Mouse (Mus musculus) limb, embryonic 12.5 days (tissue): ENCODE data around the gene Dnah8. TPM values are rescaled to one million over a fixed set of nuclear protein-coding genes. Genes with fewer than 3 reads are reported as not detected.

Source experiments
- ATAC-seq: fragments of 200-750 bp; cut with Nextera tagmentation; 2 replicates; pipeline ENCODE4 v1.8.0; 2017; ENCODE audit warnings: low read depth, moderate TSS enrichment; ENCODE audit not compliant: insufficient number of reproducible peaks, insufficient read depth, low FRiP score, low TSS enrichment
- H3K27ac ChIP-seq: fragments of 300-500 bp; sonication (generic); 2 replicates; pipeline ENCODE4 v1.5.1; 2016; ENCODE audit warnings: mild to moderate bottlenecking, moderate library complexity
- H3K27me3 ChIP-seq: fragments of 300-500 bp; sonication (generic); 2 replicates; pipeline ENCODE4 v1.6.1; 2016; ENCODE audit warnings: mild to moderate bottlenecking, moderate library complexity
- H3K36me3 ChIP-seq: fragments of 300-500 bp; sonication (generic); 2 replicates; pipeline ENCODE4 v1.6.1; 2016; ENCODE audit warnings: mild to moderate bottlenecking, moderate library complexity
- H3K4me1 ChIP-seq: fragments of 300-500 bp; sonication (generic); replicated peaks from 2 replicates; pipeline ENCODE4 v1.6.1; 2016
- H3K4me2 ChIP-seq: fragments of 300-500 bp; sonication (generic); 2 replicates; pipeline ENCODE4 v1.6.1; 2016; ENCODE audit warnings: mild to moderate bottlenecking, moderate library complexity
- H3K4me3 ChIP-seq: fragments of 300-500 bp; sonication (generic); replicated peaks from 2 replicates; pipeline ENCODE4 v1.5.1; 2016; ENCODE audit warnings: mild to moderate bottlenecking
- H3K9ac ChIP-seq: fragments of 300-500 bp; sonication (generic); replicated peaks from 2 replicates; pipeline ENCODE4 v1.6.1; 2016; ENCODE audit warnings: mild to moderate bottlenecking, moderate library complexity
- H3K9me3 ChIP-seq: fragments of 300-500 bp; sonication (generic); 2 replicates; pipeline ENCODE4 v1.6.1; 2016; ENCODE audit warnings: mild to moderate bottlenecking, moderate library complexity
- whole genome bisulfite sequencing: fragments of 180-500 bp; shearing (Covaris S2); methylation state at CpG from one replicate; pipeline ENCODE4 v1.1.7; 2016; 5-methylcytosine and 5-hydroxymethylcytosine counted together
- polyA plus RNA-seq: library from polyadenylated mRNA; unstranded; fragments of >200 nt; fragmentation: Nextera tagmentation; extraction: Ambion mirVana; gene quantifications from 2 replicates; pipeline ENCODE4 v1.2.1, GENCODE M21; 2016

Gene Dnah8
- polyA plus RNA-seq, 1 experiment from 2014 or later, result 1.6 TPM

DNA sequence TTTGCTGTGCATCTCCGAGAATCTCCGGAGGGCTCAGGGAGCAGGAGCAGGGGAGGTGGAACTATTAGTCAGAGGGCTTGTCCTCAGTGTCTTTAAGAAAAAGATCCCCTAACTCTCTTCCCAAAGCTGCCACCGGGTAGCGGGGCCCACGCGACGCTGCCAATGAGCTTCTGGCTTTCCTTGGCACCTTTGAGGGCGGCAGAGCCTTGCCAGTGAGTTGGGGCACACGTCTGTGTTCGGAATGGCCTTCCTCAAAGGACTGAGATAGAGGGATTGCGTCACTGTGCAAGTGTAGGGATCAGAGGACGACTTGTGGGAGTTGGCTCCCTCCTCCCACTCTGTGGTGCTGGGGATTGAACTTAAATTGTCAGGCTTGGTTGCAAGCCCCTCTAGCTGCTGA is 125.2 kb downstream of the Dnah8 start:
- Histone ChIP-seq H3K4me2 (no peak overlapping the region), H3K9me3 (no peaks in the 10 kb centered on the region), H3K4me3 (no peak overlapping the region), H3K27me3 (no peaks in the 10 kb centered on the region; the same call in 1 of the 2 replicates), H3K27ac (no peak overlapping the region), H3K9ac (no peak overlapping the region), H3K4me1 (no peaks in the 10 kb centered on the region), H3K36me3 (no peaks in the 10 kb centered on the region)
- 88% methylated on average over 12 of the region's 12 CpGs for WGBS
- no peak for ATAC-seq

DNA sequence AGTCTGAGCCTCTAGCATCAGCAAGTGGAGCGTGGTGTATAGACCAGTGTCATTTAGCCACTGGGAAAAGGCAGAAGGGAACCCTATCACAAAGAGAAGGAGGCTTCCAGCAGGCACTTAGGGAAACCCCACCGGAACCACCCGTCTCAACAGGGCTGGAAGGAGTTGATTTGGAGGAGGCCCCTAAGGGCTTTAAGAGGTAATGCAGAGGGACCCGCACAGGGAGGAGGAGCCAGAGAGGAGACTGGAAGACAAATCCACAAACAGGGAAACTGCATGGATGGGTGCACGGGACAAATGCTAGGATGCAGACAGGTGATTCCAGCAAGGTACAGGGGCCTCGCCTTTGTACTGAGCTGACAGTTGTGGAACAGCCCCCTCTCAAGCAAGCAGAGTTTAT is 126.1 kb downstream of the Dnah8 start:
- Histone ChIP-seq H3K4me1 (no peaks in the 10 kb centered on the region), H3K4me3 (no peak overlapping the region)
- ATAC-seq, result no peak

DNA sequence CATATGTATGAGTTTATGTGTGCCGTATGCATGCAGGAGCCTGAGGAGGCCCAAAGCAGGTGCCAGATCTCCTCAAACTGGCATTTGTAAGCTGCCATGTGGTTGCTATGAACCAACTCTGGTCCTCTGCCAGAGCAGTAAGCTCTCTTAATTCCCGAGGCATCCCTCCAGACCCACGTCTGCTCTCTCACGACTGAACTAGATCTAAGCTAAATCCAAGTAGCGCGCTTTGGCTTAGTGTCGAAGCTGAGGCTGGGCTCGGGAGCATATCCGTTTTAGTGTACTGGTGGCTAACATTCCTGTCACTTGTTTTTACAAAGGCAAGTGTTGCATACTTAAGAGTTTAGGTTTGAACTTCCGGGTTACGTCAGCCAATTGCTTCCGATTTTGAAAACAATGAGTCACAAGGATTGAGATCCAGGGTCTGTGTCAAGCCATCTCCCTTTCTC is 128.2 kb downstream of the Dnah8 start:
- no peak overlapping the region for H3K4me3 ChIP-seq
- H3K9ac ChIP-seq, result no peak overlapping the region
- 82% methylated on average over 12 of the region's 12 CpGs for WGBS
- H3K4me1 ChIP-seq, result no peaks in the 10 kb centered on the region
- no peak for ATAC-seq
- H3K9me3 ChIP-seq, result 0 out of 2 replicates have a peak, but pooled peaks cover 2% of the 10 kb centered on the region
- no peak overlapping the region for H3K27ac ChIP-seq
- no peaks in the 10 kb centered on the region for H3K36me3 ChIP-seq
- H3K4me2 ChIP-seq, result no peak overlapping the region
- H3K27me3 ChIP-seq, result no peaks in the 10 kb centered on the region

More for the DNA sequence above, 126.1 kb downstream of the Dnah8 start:
- Histone ChIP-seq H3K9me3 (no peaks in the 10 kb centered on the region), H3K9ac (no peak overlapping the region), H3K36me3 (no peaks in the 10 kb centered on the region), H3K27ac (no peak overlapping the region), H3K27me3 (no peaks in the 10 kb centered on the region; the same call in 1 of the 2 replicates), H3K4me2 (no peak overlapping the region)
- 58% methylated on average over 6 of the region's 6 CpGs for WGBS

DNA sequence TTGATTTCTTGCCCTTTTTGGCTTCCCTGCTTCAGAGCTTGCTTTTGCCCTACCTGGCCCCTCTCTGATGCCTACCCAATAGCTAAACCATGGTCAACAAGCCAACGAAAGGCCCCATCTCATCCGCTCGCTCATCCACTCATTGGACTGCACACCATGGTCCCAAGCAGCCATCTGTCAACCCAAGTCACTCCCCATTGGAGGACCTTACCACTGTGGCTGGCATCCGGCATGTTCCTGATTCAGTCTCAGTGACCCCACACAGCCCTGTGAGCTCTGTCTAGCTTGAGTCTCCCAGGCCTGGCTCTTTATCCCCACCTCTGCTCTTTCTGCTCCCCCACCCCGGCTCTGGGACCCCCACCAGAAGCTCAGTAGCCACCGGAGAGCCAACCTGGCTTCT is 129.0 kb downstream of the Dnah8 start:
- Histone ChIP-seq H3K27me3 (no peaks in the 10 kb centered on the region), H3K9ac (no peak overlapping the region), H3K36me3 (no peaks in the 10 kb centered on the region), H3K4me1 (no peaks in the 10 kb centered on the region), H3K9me3 (0 out of 2 replicates have a peak, but pooled peaks cover 2% of the 10 kb centered on the region), H3K27ac (no peak overlapping the region), H3K4me2 (no peak overlapping the region), H3K4me3 (no peak overlapping the region)
- 90% methylated on average over 6 of the region's 6 CpGs for WGBS
- ATAC-seq, result no peak

DNA sequence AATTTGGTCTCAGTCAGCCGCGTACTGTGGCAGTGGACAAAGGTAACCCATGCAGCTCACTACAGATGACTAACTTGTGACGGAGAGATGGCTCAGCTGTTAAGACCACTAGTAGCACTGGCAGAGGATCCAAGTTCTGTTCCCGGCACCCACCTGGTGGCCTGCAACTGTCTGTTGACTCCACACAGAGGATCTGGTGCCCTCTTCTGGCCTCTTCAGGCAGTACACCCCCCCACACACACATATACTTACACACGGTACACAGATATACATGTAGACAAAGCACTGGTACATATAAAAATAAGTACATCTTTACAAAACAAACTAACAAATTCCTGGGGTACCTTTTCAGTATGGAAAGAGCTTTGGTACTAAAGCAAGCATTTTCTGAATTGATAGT is 132.6 kb downstream of the Dnah8 start:
- Histone ChIP-seq H3K27ac (no peak overlapping the region), H3K4me1 (no peaks in the 10 kb centered on the region), H3K36me3 (no peaks in the 10 kb centered on the region), H3K9me3 (peaks cover 7% of the 10 kb centered on the region), H3K4me2 (no peak overlapping the region), H3K27me3 (no peaks in the 10 kb centered on the region), H3K9ac (no peak overlapping the region), H3K4me3 (no peak overlapping the region)
- ATAC-seq, result no peak
- 97% methylated on average over 5 of the region's 5 CpGs for WGBS

DNA sequence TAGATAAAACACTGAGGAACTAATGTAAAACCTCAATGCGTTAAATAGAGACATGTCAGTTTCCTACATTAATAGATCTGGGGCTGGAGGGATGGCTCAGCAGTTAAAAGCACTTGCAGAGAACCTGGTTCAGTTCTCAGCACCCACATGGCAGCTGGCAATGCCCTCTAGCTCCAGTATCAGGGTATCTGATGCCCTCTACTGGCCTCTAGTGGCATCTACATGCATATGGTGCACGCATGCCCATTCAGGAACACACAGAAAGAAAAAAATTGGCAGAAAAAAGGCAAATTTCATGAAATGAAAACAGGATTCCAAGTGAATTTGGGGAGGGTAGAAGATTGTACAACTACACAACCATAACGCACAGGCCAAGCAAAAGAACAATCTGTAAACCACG is 136.2 kb downstream of the Dnah8 start:
- no peak overlapping the region for H3K4me3 ChIP-seq
- H3K4me2 ChIP-seq, result no peak overlapping the region
- 92% methylated on average over 4 of the region's 4 CpGs for WGBS
- ATAC-seq, result no peak
- H3K36me3 ChIP-seq, result no peaks in the 10 kb centered on the region
- H3K27ac ChIP-seq, result no peak overlapping the region
- no peaks in the 10 kb centered on the region for H3K4me1 ChIP-seq
- no peaks in the 10 kb centered on the region for H3K27me3 ChIP-seq
- peaks cover 7% of the 10 kb centered on the region for H3K9me3 ChIP-seq
- no peak overlapping the region for H3K9ac ChIP-seq

DNA sequence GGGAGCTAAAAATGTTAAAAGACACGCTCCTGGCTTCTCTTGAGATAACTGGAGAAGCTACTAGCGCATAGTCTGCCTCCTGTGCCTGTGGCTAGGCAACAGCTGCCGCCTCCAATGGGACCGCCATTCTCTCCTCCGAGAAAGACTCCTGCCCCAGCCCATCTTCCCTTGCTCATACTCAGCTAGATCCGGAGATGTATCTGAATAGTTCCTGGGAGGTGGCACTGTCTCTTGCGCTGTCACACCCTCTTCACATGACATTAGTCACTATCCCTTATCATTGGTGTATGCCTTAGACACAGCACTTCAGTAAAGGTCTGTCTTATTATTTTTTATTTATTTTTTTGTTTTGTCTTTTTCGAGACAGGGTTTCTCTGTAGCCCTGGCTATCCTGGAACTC is 140.1 kb downstream of the Dnah8 start:
- H3K27me3 ChIP-seq, result no peaks in the 10 kb centered on the region
- no peaks in the 10 kb centered on the region for H3K36me3 ChIP-seq
- peaks cover 5% of the 10 kb centered on the region for H3K9me3 ChIP-seq
- H3K9ac ChIP-seq, result no peak overlapping the region
- no peak for ATAC-seq
- no peak overlapping the region for H3K4me3 ChIP-seq
- H3K4me1 ChIP-seq, result no peaks in the 10 kb centered on the region
- H3K27ac ChIP-seq, result no peak overlapping the region
- no peak overlapping the region for H3K4me2 ChIP-seq
- 92% methylated on average over 8 of the region's 8 CpGs for WGBS

DNA sequence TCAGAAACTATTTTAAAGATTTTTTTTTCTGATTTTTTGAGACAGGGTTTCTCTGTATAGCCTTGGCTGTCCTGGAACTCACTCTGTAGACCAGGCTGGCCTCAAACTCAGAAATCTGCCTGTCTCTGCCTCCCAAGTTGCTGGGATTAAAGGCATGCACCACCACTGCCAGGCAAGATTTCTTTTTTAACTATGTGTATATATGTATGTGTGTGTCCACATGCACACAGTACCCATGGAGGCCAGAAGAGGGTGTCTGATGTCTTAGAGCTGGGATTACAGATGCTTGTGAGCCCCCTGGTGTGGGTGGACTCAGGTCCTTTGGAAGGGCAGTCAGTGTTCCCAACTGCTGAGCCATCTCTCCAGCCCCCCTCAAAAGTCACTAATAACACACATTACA is 150.3 kb downstream of the Dnah8 start:
- Histone ChIP-seq H3K9ac (no peak overlapping the region), H3K4me1 (peaks cover 11% of the 10 kb centered on the region), H3K4me2 (no peak overlapping the region), H3K4me3 (no peak overlapping the region), H3K9me3 (no peaks in the 10 kb centered on the region; the same call in 1 of the 2 replicates), H3K27ac (no peak overlapping the region), H3K27me3 (no peaks in the 10 kb centered on the region), H3K36me3 (no peaks in the 10 kb centered on the region)
- ATAC-seq, result no peak

DNA sequence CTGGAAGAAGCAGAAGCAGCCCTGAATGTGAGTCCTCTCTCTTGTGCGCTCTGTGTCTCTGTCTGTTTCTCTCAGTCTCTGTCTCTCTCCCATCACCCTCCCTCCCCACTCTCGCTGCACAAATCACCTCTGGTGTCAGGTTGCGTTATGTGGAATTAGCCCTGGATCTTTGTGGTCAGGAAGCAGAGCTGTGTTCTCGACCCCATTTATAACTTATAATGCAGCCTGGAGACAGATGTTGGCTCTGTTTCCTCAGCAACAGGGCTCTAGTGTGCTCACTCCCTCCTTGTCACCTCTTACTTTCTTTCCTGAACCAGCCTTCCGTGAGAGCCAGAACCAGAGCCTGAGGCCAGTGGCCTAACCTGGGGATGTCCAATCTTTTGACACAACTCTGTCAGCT is 150.9 kb downstream of the Dnah8 start:
- Histone ChIP-seq H3K9me3 (no peaks in the 10 kb centered on the region; the same call in 1 of the 2 replicates), H3K4me1 (peaks cover 11% of the 10 kb centered on the region), H3K4me3 (no peak overlapping the region), H3K27me3 (no peaks in the 10 kb centered on the region), H3K9ac (no peak overlapping the region), H3K4me2 (no peak overlapping the region), H3K36me3 (no peaks in the 10 kb centered on the region), H3K27ac (peak overlapping the region; percentile 31; the same call in 1 of the 2 replicates)
- no peak for ATAC-seq
- WGBS, result 21% methylated on average over 5 of the region's 5 CpGs

DNA sequence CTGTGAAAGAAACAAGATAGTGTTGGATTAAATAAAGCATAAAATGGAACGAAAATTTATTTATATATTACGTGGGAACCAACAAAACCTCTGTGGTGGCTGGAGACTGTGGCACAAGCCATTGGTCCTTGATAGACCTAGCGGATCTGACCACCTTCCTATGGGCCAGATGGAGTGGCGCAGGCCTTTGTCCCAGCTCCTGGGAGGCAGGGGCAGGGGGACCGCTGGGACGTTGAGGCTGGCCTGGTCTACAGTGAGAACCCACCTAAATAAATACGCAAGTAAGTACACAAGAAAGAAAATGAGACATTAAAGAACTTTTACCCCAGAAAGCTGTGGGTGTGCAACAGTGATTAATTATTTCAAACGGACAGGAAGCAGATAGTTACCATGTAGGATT is 156.9 kb downstream of the Dnah8 start:
- Histone ChIP-seq H3K27ac (no peak overlapping the region), H3K4me1 (peaks cover 13% of the 10 kb centered on the region), H3K4me2 (no peak overlapping the region), H3K9ac (no peak overlapping the region), H3K36me3 (no peaks in the 10 kb centered on the region), H3K9me3 (no peaks in the 10 kb centered on the region; the same call in 1 of the 2 replicates), H3K27me3 (no peaks in the 10 kb centered on the region), H3K4me3 (no peak overlapping the region)
- ATAC-seq, result no peak
- 85% methylated on average over 8 of the region's 8 CpGs for WGBS

DNA sequence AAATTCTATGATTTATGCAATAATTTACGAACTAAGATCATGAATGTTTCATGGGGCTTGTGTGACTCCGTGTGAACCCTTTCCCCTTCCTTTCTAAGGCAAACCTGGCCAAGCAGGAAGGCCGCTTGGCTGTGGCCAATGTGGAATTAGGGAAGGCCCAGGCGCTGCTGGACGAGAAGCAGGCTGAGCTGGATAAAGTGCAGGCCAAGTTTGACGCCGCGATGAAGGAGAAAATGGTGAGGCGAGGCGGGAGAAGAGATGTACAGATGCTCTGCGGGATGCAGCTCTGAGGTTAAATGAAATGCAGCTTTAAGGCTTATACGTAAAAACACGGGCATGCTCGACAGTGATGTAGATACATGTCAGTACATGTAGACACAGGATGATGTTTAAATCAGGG is 158.1 kb downstream of the Dnah8 start:
- WGBS, result 68% methylated on average over 14 of the region's 14 CpGs
- Histone ChIP-seq H3K27me3 (no peaks in the 10 kb centered on the region), H3K4me3 (no peak overlapping the region), H3K36me3 (no peaks in the 10 kb centered on the region), H3K27ac (no peak overlapping the region), H3K4me2 (no peak overlapping the region), H3K9me3 (no peaks in the 10 kb centered on the region; the same call in 1 of the 2 replicates), H3K9ac (no peak overlapping the region), H3K4me1 (peaks cover 13% of the 10 kb centered on the region)
- no peak for ATAC-seq

DNA sequence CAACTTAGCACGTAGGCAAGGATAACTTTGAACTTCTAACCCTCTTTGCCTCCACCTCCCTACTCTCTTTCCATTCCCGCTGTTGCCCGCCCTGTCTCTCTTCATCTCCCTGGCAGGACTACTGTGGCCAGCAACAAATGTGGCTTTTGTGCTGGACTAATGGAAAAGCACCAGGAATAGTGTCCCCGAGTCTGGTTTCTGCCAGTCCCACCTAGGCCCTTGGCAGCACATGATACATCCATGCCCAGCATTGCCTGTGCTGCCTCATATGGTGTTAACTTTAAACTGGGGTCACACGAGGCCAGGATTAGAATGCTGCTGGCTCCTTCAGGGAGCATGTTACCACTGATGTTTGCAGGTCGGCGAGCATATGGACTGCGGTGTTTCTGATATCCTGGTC is 164.2 kb downstream of the Dnah8 start:
- Histone ChIP-seq H3K27ac (no peak overlapping the region), H3K27me3 (no peaks in the 10 kb centered on the region), H3K4me1 (peaks cover 13% of the 10 kb centered on the region), H3K9me3 (no peaks in the 10 kb centered on the region), H3K4me3 (no peak overlapping the region), H3K36me3 (no peaks in the 10 kb centered on the region), H3K4me2 (no peak overlapping the region), H3K9ac (no peak overlapping the region)
- WGBS, result 81% methylated on average over 8 of the region's 8 CpGs
- no peak for ATAC-seq
